Mouse (Mus musculus) myocyte (in vitro differentiated cells): Measurements from ENCODE around the gene Dcaf1. TPM values are rescaled to one million over a fixed set of nuclear protein-coding genes. Genes with fewer than 3 reads are reported as not detected.

Experiments
- H3K27me3 ChIP-seq: one replicate; pipeline ENCODE4 v1.6.1; 2011; ENCODE audit not compliant: control insufficient read depth, insufficient read depth, insufficient read length
- H3K36me3 ChIP-seq: one replicate; pipeline ENCODE4 v1.6.1; 2011; ENCODE audit not compliant: control insufficient read depth, insufficient read depth
- H3K4me2 ChIP-seq: one replicate; pipeline ENCODE4 v1.6.1; 2011; ENCODE audit warnings: low read depth, control low read depth
- H3K4me3 ChIP-seq: one replicate; pipeline ENCODE4 v1.5.1; 2011; ENCODE audit warnings: mild to moderate bottlenecking, control low read depth, moderate library complexity
- H3K79me2 ChIP-seq: one replicate; pipeline ENCODE4 v1.6.1; 2011; ENCODE audit not compliant: control insufficient read depth, insufficient read depth
- H3ac ChIP-seq: one replicate; pipeline ENCODE4 v1.6.1; 2011; ENCODE audit not compliant: control insufficient read depth, insufficient read length
- CEBPB ChIP-seq: IDR thresholded peaks from 2 replicates; pipeline ENCODE4 v1.6.1; 2011; ENCODE audit warnings: mild to moderate bottlenecking, moderate library complexity; ENCODE audit not compliant: poor library complexity, insufficient read depth, severe bottlenecking
- E2F4 ChIP-seq: IDR thresholded peaks from one replicate; pipeline ENCODE4 v1.6.1; 2011; ENCODE audit warnings: mild to moderate bottlenecking, control low read depth, moderate library complexity; ENCODE audit not compliant: insufficient read depth
- MAX ChIP-seq: IDR thresholded peaks from one replicate; pipeline ENCODE4 v1.6.1; 2011; ENCODE audit warnings: low read depth, mild to moderate bottlenecking, control low read depth
- MYOD1 ChIP-seq, 3 experiments: IDR thresholded peaks; one replicate each; pipeline ENCODE4 v1.6.1; 2011; ENCODE audit warnings: control low read depth in 2 of 3, low read depth in 2 of 3, mild to moderate bottlenecking in 2 of 3, moderate library complexity in 1 of 3; ENCODE audit not compliant: insufficient read length in 2 of 3, control insufficient read depth in 1 of 3
- MYOG ChIP-seq, 3 experiments: IDR thresholded peaks; one replicate each; pipeline ENCODE4 v1.6.1; 2011; ENCODE audit warnings: control low read depth in 2 of 3, low read depth in 2 of 3, mild to moderate bottlenecking in 2 of 3; ENCODE audit not compliant: insufficient read length in 2 of 3, control insufficient read depth in 1 of 3, insufficient read depth in 1 of 3
- POLR2A ChIP-seq: IDR thresholded peaks from one replicate; pipeline ENCODE4 v1.6.1; 2011; ENCODE audit warnings: low read depth, mild to moderate bottlenecking, control low read depth, moderate library complexity; ENCODE audit not compliant: insufficient read length
- POLR2AphosphoS2 ChIP-seq: IDR thresholded peaks from one replicate; pipeline ENCODE4 v1.6.1; 2011; ENCODE audit warnings: low read depth, control low read depth; ENCODE audit not compliant: insufficient read length
- SRF ChIP-seq: IDR thresholded peaks from one replicate; pipeline ENCODE4 v1.6.1; 2011; ENCODE audit warnings: low read depth; ENCODE audit not compliant: control insufficient read depth, insufficient read length
- TCF12 ChIP-seq: IDR thresholded peaks from one replicate; pipeline ENCODE4 v1.6.1; 2011; ENCODE audit warnings: mild to moderate bottlenecking, control low read depth; ENCODE audit not compliant: poor library complexity, insufficient read depth, severe bottlenecking
- TCF3 ChIP-seq: IDR thresholded peaks from one replicate; pipeline ENCODE4 v1.6.1; 2011; ENCODE audit warnings: low read depth, control low read depth; ENCODE audit not compliant: insufficient read length
- USF1 ChIP-seq: IDR thresholded peaks from one replicate; pipeline ENCODE4 v1.6.1; 2011; ENCODE audit warnings: low read depth, mild to moderate bottlenecking, control low read depth, moderate library complexity
- polyA plus RNA-seq: library from polyadenylated mRNA; unstranded; fragments of >200 nt; fragmentation: generic; extraction: Trizol; gene quantifications from one replicate; pipeline ENCODE4 v1.2.1, GENCODE M21; 2012; ENCODE audit warnings: missing spikeins

The Dcaf1 gene
- polyA plus RNA-seq, 1 experiment: 12.3 TPM

GRCm38 (mm10) chr9:106883085-106883484, 61.4 kb downstream of the Dcaf1 start:
- H3K4me2 ChIP-seq: no peak overlapping the region
- peaks cover 8% of the 10 kb centered on the region for H3K36me3 ChIP-seq
- H3ac ChIP-seq: no peak overlapping the region
- H3K79me2 ChIP-seq: peaks cover 31% of the 10 kb centered on the region
- no peak overlapping the region for H3K4me3 ChIP-seq
- no peaks in the 10 kb centered on the region for H3K27me3 ChIP-seq
- TF ChIP-seq MAX (no peak), MYOG (IDR thresholded peaks at IDR 0.05; ENCODE audit: control insufficient read depth in 1 of 3, insufficient read depth in 1 of 3, insufficient read length in 2 of 3, low read depth in 2 of 3) (no peak), POLR2A (no peak), CEBPB (no peak), SRF (no peak), POLR2AphosphoS2 (no peak), E2F4 (no peak), USF1 (no peak)

GRCm38 (mm10) chr9:106884306-106884705, 62.6 kb downstream of the Dcaf1 start:
- TF ChIP-seq POLR2AphosphoS2 (peak; percentile 24), TCF12 (no peak)
- H3K36me3 ChIP-seq: peaks cover 8% of the 10 kb centered on the region
- no peaks in the 10 kb centered on the region for H3K27me3 ChIP-seq
- H3ac ChIP-seq: no peak overlapping the region
- H3K79me2 ChIP-seq: peaks cover 31% of the 10 kb centered on the region
- peak overlapping the region; percentile 35 for H3K4me3 ChIP-seq
- peak overlapping the region; percentile 90 for H3K4me2 ChIP-seq

GRCm38 (mm10) chr9:106884996-106885900, 63.6 kb downstream of the Dcaf1 start:
- Histone ChIP-seq H3ac (peak overlapping the region; percentile 98), H3K36me3 (peaks cover 7% of the 10 kb centered on the region), H3K4me2 (peak overlapping the region; percentile 90), H3K4me3 (peak overlapping the region; percentile 35), H3K79me2 (peaks cover 39% of the 10 kb centered on the region), H3K27me3 (no peaks in the 10 kb centered on the region)
- TF ChIP-seq USF1 (no peak), MYOD1 (IDR thresholded peaks at IDR 0.05; ENCODE audit: control insufficient read depth in 1 of 3, insufficient read length in 2 of 3, low read depth in 2 of 3) (no peak), CEBPB (no peak), TCF12 (no peak), MAX (no peak)

GRCm38 (mm10) chr9:106885901-106886731, 64.4 kb downstream of the Dcaf1 start:
- TF ChIP-seq TCF3: no peak
- peak; percentile 32 for TF ChIP-seq POLR2A
- peak in 1 of 3 experiments; percentile 50 for TF ChIP-seq MYOD1 (IDR thresholded peaks at IDR 0.05; ENCODE audit: control insufficient read depth in 1 of 3, insufficient read length in 2 of 3, low read depth in 2 of 3)
- no peak for TF ChIP-seq MAX
- TF ChIP-seq POLR2AphosphoS2: no peak
- TF ChIP-seq E2F4: no peak
- no peak for TF ChIP-seq USF1

GRCm38 (mm10) chr9:106886828-106887702, 65.4 kb downstream of the Dcaf1 start, which contains the start of gene Rbm15b:
TSS of gene Rbm15b (minus strand) at chr9:106887428.
- H3K79me2 ChIP-seq: peaks cover 53% of the 10 kb centered on the region
- H3K36me3 ChIP-seq: peaks cover 5% of the 10 kb centered on the region
- H3K4me3 ChIP-seq: peak within 1 kb of the TSS; percentile 35

More at GRCm38 (mm10) chr9:106885901-106886731, 64.4 kb downstream of the Dcaf1 start:
- Histone ChIP-seq H3K79me2 (peaks cover 48% of the 10 kb centered on the region), H3K36me3 (peaks cover 5% of the 10 kb centered on the region), H3K4me2 (peak overlapping the region; percentile 90), H3K4me3 (peak overlapping the region; percentile 35), H3ac (peak overlapping the region; percentile 98), H3K27me3 (no peaks in the 10 kb centered on the region)

More at GRCm38 (mm10) chr9:106886828-106887702, 65.4 kb downstream of the Dcaf1 start, which contains the start of gene Rbm15b:
- peak within 1 kb of the TSS; percentile 77 for H3K4me2 ChIP-seq
- peak within 1 kb of the TSS; percentile 98 for H3ac ChIP-seq
- H3K27me3 ChIP-seq: no peaks in the 10 kb centered on the region
- TF ChIP-seq USF1 (peak; percentile 96), MAX (no peak), MYOG (IDR thresholded peaks at IDR 0.05; ENCODE audit: control insufficient read depth in 1 of 3, insufficient read depth in 1 of 3, insufficient read length in 2 of 3, low read depth in 2 of 3) (peak in 1 of 3 experiments; percentile 26), POLR2A (peak; percentile 47), CEBPB (no peak), POLR2AphosphoS2 (peak; percentile 97), MYOD1 (IDR thresholded peaks at IDR 0.05; ENCODE audit: control insufficient read depth in 1 of 3, insufficient read length in 2 of 3, low read depth in 2 of 3) (peak in 1 of 3 experiments; percentile 37)
